Mouse (Mus musculus) bone marrow macrophage, adult 2 months (primary cell): ENCODE measurements at regions not wholly inside any gene's neighbourhood (a gene's known extent, or its start where the extent isn't known, plus 50 kb on each side); places are given as distances from the start of the nearest gene placed in this dataset.

Experiments used
- H3K27ac ChIP-seq: 2 replicates; pipeline ENCODE4 v1.5.1; 2012; ENCODE audit warnings: low read depth, low read length; ENCODE audit not compliant: insufficient read depth
- H3K4me1 ChIP-seq: 2 replicates; pipeline ENCODE4 v1.6.1; 2012; ENCODE audit warnings: low read length; ENCODE audit not compliant: control insufficient read depth, insufficient read depth
- H3K4me3 ChIP-seq: 2 replicates; pipeline ENCODE4 v1.5.1; 2012; ENCODE audit warnings: mild to moderate bottlenecking, low read length, moderate library complexity; ENCODE audit not compliant: insufficient read depth
- CTCF ChIP-seq: IDR thresholded peaks from 2 replicates; pipeline ENCODE4 v1.5.1; 2012; ENCODE audit warnings: low read depth, mild to moderate bottlenecking, low read length, moderate library complexity
- POLR2A ChIP-seq: IDR thresholded peaks from 2 replicates; pipeline ENCODE4 v1.6.1; 2012; ENCODE audit warnings: mild to moderate bottlenecking, low read depth, low read length, borderline replicate concordance

DNA sequence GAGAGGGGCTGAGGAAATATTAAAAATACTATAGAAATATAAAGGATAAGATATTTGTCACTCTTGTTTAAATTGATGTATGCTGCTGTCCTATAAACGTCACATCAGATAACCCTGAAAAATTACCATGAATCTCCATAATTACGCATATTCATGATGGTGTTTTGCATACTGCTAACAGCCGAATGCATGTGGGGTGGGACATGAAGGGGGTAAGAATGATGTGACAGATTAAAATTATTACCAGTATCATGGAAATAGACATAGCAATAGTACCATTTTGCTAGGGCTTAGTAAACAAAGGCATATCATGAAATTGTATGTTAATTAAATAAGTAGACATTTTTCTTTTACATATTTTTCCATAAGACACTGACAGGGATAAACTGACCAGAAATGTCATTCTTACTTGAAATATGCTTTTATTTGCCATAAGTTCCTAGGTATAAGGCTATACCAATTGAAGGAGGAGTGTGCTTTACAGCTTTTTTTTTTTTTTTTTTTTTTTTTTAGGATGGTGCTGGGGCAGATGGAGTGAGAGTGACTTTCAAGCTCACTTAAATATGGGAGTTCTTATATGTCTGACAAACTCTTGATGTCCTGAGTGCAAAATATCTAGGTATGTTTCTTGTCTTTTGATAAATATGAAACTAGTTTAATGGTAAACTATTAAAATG is 349.8 kb upstream of the Tmem161b start:
- Histone ChIP-seq H3K4me1 (no peaks in the 10 kb centered on the region), H3K4me3 (no peak overlapping the region), H3K27ac (no peak overlapping the region)
- TF ChIP-seq CTCF (no peak), POLR2A (no peak)

DNA sequence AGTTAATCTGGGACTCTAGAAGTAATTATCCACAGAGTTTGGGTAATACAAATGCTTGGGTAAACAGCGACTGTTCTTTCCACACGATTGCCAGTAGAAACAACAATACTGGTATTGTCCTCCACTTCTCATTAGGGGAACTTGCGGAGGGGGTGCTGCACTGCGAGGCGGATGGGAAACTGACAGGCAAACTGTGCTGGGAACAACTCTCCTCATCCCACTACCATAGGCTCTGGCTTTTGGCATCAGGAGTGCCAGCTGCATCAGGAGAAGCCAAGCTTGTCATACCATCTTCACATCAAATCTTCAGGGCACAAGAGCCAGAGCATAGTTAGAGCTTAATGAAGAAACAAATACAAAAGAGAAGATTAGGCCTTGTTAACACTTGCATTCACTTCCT is 349.2 kb upstream of the Tmem161b start:
- Histone ChIP-seq H3K4me1 (no peaks in the 10 kb centered on the region), H3K27ac (no peak overlapping the region), H3K4me3 (no peak overlapping the region)
- TF ChIP-seq CTCF: no peak
- no peak for TF ChIP-seq POLR2A

DNA sequence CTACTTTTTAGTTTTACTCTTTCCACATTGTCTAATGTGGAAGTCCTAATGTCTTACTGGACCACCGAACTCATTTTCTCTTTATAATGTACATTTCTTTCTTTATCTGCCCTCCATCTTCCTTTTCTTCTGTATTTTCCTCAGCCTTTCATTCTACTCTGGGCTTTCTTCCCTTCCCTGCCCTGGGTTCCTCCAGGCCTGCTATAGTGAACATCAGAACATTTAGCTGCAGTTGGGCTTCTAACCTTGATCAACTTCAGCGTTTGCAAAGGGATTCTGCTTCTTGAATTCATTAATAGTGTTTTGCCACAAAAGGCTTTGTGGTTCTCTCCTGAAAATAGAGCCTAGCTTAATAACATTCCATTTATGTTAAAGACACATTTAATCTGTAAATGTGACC is 342.5 kb upstream of the Tmem161b start:
- no peak for TF ChIP-seq POLR2A
- TF ChIP-seq CTCF: no peak
- H3K4me3 ChIP-seq: no peak overlapping the region
- H3K4me1 ChIP-seq: no peaks in the 10 kb centered on the region
- no peak overlapping the region for H3K27ac ChIP-seq

GRCm38 (mm10) chr13:83880305-83880704 is 341.8 kb upstream of the Tmem161b start:
- H3K4me3 ChIP-seq: no peak overlapping the region
- TF ChIP-seq POLR2A: no peak
- no peak for TF ChIP-seq CTCF
- no peak overlapping the region for H3K27ac ChIP-seq
- no peaks in the 10 kb centered on the region for H3K4me1 ChIP-seq

GRCm38 (mm10) chr13:83880772-83881171 is 341.3 kb upstream of the Tmem161b start:
- TF ChIP-seq POLR2A (no peak), CTCF (no peak)
- Histone ChIP-seq H3K4me3 (no peak overlapping the region), H3K27ac (no peak overlapping the region), H3K4me1 (no peaks in the 10 kb centered on the region)

DNA sequence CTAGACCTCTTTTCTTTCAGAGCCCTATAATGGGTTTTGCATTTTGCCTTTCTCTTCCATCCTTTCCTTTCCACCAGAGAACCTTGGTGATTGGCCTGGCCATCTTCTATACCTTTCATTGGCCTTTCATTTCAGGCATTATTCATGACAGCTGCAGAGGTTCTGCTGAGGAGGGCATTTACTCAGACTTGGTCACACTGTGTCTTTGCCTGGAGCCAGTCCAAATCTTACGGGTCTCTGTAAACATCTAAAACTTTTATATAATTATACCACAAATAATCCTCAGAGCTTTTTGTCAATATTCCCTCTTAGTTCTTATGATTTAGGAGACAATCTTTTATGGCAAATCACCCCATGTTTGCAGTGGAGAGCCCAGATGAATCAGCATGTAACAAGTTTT is 339.3 kb upstream of the Tmem161b start:
- Histone ChIP-seq H3K4me3 (no peak overlapping the region), H3K4me1 (no peaks in the 10 kb centered on the region), H3K27ac (no peak overlapping the region)
- TF ChIP-seq POLR2A (no peak), CTCF (no peak)

GRCm38 (mm10) chr13:83883821-83884220 is 338.3 kb upstream of the Tmem161b start:
- Histone ChIP-seq H3K4me1 (no peaks in the 10 kb centered on the region), H3K4me3 (no peak overlapping the region), H3K27ac (no peak overlapping the region)
- no peak for TF ChIP-seq CTCF
- no peak for TF ChIP-seq POLR2A

DNA sequence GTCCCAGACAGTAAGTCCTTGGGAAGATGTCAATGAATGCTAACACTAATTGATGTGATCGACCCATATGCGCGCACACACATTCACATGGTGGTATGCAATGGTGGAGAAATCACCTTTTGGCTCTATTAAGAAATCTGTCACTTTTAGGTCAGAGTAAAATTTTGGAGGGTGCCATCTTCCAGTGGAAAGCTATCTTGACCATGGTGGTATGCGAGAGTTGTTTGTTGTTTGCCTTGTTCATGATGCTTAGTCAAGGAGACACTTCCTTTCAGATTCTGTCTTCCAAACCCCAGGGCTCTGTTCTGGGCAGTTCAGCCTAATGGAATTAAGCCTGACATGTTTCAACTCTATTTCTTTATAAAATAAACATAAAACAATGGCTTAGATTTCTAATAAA is 337.9 kb upstream of the Tmem161b start:
- TF ChIP-seq POLR2A: no peak
- no peak for TF ChIP-seq CTCF
- H3K4me1 ChIP-seq: no peaks in the 10 kb centered on the region
- no peak overlapping the region for H3K27ac ChIP-seq
- H3K4me3 ChIP-seq: no peak overlapping the region

- H3K4me3 ChIP-seq: no peak overlapping the region
- H3K4me1 ChIP-seq: no peaks in the 10 kb centered on the region
- H3K27ac ChIP-seq: no peak overlapping the region
- no peak for TF ChIP-seq CTCF
- TF ChIP-seq POLR2A: no peak
Measured at GRCm38 (mm10) chr13:83884766-83885543, 337.1 kb upstream of the Tmem161b start.

- Histone ChIP-seq H3K27ac (no peak overlapping the region), H3K4me3 (no peak overlapping the region), H3K4me1 (no peaks in the 10 kb centered on the region)
- no peak for TF ChIP-seq POLR2A
Measured at GRCm38 (mm10) chr13:83885729-83886128, 336.4 kb upstream of the Tmem161b start.
